Mouse (Mus musculus) gastrocnemius, postnatal 36 days (tissue): ENCODE results near the gene Vil1. TPM values are rescaled to one million over a fixed set of nuclear protein-coding genes. Genes with fewer than 3 reads are reported as not detected.

Source experiments
- DNase-seq, 2 experiments: peaks; one replicate each; pipeline ENCODE4 v3.0.0; 2022
- intact Hi-C: fragments of 180-260 bp; cut with DNase I; formaldehyde crosslinking; loops from one replicate; pipeline ENCODE4 v1.15.1; 2025
- total RNA-seq, 2 experiments: library from RNA; stranded (reverse); gene quantifications; 2 replicates each; pipeline ENCODE4 v1.2.3; 2021

Gene Vil1
- total RNA-seq, 2 experiments from 2014 or later = not detected

DNA sequence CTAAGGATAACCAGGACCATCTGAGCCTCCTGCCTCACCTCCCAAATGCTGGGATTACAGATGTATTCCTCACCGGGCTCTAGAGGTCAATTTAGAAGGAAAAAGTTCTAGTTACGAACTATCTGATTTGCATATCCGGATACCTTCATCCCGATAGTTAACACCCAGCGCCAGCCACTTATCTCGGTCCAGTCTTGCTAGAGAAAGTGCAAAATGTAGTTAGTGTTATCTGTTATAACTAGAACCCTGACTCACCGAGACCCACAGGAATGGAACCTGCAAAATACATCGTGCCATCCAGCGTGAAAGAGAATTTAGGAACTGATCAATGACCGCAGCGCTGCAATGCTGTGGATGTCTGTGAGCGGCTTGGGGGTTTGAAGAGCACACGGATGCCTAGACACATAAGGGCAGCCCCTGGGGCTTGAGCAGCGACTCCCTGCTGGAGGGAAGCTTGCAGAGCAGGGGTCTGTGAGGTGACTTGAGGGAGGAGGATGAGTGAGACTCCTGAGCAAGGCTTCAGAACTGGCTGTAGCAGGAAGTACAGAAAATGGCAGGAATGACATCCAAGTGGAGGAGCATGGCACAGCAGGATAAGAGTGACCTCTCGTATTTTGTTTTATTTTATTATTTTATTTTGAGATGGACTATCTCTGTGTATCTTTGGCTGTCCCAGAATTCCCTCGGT, 8.0 kb upstream of the Vil1 start:
- DNase-seq = no peak
- intact Hi-C loops = loop anchor here (5.0 kb wide), 1 partner anchor 36 kb away; no protein-coding TSS in a partner anchor

DNA sequence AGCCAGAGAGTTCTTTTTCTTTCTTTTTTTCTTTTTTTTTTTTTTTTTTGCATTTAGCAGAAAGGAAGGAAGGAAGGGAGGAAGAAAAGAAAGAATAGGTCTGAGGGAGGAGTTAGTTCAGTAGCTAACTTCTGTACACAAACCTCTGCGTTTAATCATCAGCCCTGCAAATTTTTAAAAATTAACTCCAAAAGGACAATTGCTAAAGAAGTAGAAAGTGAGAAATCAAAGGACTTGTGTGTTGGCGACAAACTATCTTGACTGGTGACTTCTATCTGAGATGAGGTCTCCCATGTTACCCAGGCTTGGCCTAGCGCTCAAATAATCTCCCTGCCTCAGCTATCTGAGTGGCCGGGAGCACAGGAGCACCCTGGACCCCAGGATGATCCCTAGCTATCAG, 5.0 kb upstream of the Vil1 start:
- no peak for DNase-seq
- intact Hi-C loops = loop anchor here (5.0 kb wide), 1 partner anchor 33 kb away; no protein-coding TSS in a partner anchor

GRCm38 (mm10) chr1:74411753-74412325, 2.7 kb downstream of the Vil1 start:
- intact Hi-C loops = no loop called here
- DNase-seq = no peak

DNA sequence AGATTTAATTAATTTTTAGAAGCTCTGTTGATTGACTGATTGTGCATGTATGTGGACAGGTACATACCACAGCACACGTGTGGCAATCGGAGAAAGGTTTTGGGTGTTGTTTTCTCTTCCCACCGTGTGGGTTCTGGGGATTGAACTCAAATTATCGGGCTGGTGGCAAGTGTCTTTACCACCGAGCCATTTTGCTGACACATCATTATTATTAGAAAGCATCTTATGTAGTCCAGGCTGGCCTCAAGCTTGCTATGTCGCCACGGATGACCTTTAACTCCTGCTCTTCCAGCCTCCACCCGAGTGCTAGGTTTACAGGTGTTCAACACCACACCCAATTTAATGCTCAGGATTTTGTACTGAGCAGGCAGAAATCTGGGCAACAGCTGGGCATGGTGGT, 3.5 kb downstream of the Vil1 start:
- intact Hi-C loops = no loop called here
- no peak for DNase-seq

- DNase-seq = no peak
Measured at GRCm38 (mm10) chr1:74415143-74415542, 6.0 kb downstream of the Vil1 start.

DNA sequence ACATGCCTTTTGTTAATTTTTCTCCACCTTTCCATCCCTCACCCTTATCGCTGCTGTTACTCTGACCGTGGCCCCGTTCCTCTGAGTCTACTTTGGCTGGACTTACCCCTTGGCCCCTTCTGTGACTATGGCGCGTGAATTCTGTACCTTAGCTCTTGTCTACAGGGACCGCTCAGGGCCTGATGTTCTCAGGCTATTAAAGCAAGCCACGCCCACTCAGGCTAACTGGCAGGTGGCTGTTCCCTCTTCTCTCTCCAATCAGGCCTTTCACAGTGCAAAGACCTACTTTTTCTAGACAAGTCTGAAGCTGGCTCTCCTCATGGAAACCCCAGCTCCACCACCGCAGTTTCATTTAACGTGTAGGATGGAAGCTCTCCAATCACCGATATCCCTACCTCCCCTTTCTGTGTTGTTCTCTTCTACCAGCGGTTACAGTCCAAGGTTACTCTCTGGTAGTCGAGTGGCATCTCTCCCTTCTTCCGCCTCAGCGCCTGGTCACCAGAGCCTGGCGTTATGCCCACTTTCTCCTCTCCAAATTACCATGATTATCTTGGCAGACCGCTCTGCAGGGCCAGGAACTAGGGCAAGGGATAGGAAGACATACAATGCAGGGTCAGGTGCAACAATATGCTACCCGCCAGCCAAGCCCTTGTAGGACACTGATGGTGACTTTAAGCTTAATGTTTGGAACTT, 9.7 kb downstream of the Vil1 start:
- no peak for DNase-seq
- intact Hi-C loops = no loop called here

More at GRCm38 (mm10) chr1:74415143-74415542, 6.0 kb downstream of the Vil1 start:
- intact Hi-C loops = no loop called here

- no peak for DNase-seq
- intact Hi-C loops = no loop called here
Measured at GRCm38 (mm10) chr1:74419440-74419794, 10.2 kb downstream of the Vil1 start.

- intact Hi-C loops = no loop called here
Measured at GRCm38 (mm10) chr1:74423147-74423546, 14.0 kb downstream of the Vil1 start.

DNA sequence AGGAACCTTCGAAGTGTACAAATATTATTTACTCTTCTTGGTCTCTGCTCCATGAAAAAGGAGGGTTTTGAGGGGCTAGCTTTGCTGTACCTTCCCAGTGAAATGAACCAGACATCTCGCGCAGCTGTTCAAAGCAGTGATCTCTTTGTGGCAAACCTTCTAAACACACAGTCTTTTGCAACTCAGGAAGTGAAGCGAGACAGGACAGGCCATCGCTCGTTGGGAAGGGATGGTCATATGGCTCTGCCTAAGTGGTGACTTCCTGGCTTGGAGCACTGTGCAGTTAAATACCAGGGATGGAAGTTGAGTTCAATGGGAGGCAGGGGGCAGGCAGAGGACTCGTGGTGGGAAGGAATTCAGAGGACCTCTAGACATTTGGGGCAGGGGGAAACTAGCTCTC, 16.7 kb downstream of the Vil1 start:
- intact Hi-C loops = no loop called here
- no peak for DNase-seq

More at GRCm38 (mm10) chr1:74423147-74423546, 14.0 kb downstream of the Vil1 start:
- DNase-seq = no peak

DNA sequence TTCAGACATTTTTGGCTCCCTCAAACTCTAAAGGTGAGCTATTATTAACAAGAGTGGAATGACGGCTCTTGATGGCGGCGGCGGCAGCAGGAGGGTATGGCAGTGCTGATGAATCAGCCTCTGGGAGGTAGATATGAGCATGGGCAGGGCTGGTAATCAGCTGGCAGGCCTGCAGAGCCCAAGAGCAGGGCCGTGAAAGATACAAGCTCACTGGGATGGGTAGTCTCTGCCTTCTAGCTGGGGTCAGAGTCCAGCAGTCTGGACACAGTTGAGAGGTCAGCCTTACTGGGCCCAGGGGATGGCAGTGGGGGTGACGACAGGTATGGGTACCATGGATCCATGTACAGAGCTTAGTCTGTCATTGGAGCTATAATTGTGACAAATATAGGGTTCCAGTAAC, 24.0 kb downstream of the Vil1 start:
- intact Hi-C loops = no loop called here
- no peak for DNase-seq

DNA sequence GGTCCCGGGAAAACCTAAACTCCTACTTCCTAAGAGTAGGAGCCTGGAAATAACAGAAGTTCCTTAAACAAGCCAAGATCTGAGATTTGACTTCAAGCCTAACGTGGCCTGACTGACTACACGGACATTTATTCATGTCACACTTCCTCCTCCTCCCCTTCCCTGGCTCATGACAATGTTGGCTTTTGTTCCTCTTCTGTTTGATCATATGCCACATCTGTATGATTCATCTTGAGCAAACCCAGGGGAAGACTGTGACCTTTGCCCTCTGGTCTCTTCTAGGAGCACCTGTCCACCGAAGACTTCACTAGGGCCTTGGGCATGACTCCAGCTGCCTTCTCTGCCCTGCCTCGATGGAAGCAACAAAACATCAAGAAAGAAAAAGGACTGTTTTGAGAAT, 25.4 kb downstream of the Vil1 start:
- no peak for DNase-seq
- intact Hi-C loops = no loop called here

DNA sequence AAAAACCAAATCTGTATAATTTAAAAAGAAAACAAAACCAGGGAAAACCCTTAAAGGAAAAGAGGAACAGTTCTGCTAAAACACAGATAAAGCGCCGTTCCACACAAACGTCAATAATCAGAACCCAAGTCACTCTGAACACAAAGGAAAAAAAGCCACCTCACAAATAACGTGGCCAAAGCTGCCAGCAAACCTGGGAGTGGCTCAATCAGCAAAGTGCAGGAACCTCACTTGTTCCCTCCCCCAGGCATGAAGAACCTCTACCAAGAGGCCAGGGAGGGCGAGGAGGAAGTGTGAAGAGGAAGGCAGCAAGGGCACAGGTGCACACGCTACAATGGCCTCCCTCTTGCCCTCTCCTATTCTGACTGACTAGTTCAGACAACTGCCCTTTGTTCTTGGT, 26.4 kb downstream of the Vil1 start:
- intact Hi-C loops = loop anchor here (5.0 kb wide), 1 partner anchor 33 kb away; no protein-coding TSS in a partner anchor
- no peak for DNase-seq

DNA sequence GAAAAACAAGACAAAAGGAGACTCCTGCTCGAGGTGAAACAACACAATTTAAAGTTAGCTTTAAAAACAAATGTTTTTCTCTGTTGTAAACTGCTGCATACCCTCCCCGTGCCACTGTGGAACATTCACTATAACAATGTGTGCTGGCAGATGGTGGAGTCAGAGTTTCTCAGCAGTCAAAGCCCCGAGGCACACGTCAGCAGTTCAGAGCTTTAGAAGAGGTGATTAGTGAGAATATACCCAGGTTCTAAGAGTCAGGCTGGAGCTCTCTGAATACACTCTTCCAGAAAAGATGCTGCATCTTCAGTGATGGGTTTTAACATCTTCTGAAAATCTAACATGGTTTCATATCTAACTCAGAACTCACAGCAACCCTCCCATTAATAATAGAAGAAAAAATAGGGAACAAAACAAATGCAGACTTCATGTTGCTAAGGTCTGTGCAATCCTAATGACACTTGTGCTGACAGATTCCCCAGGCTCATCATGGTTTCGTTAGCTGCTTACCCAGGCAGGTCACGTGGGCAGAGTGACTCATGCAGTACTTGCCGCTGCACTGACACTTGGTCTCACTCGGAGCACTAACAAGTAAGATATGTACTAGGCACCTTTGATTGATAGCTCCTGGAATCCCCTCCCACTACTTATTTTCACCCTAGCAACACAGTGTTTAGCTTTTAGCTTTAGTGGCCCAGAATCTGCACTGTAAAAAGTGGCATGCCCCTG, 28.7 kb downstream of the Vil1 start:
- intact Hi-C loops = loop anchor here (5.0 kb wide), 1 partner anchor 36 kb away; no protein-coding TSS in a partner anchor

GRCm38 (mm10) chr1:74439166-74439876, 30.1 kb downstream of the Vil1 start:
- no peak for DNase-seq
- intact Hi-C loops = loop anchor here (5.0 kb wide), 1 partner anchor 37 kb away; no protein-coding TSS in a partner anchor

More for the DNA sequence above, 28.7 kb downstream of the Vil1 start:
- DNase-seq = no peak

DNA sequence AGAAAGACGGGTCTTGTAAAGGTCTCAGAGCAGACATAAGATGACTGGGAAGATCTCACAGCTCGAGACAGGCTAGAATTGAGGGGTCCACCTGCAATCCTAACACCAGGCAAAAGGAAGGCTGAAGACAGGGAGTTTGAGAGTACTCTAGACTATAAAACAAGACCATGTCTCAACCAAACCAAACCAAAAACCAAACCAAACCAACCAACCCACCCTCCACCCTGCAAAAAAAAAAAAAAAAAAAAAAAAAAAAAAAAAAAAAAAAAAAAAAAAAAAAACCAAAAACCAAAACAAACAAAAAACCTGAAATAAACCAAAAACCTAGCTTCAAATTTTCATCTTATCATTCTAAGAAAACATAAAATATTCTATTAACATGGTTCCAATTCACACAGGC, 35.4 kb downstream of the Vil1 start:
- intact Hi-C loops = no loop called here
- DNase-seq = no peak

GRCm38 (mm10) chr1:74452611-74453045, 43.5 kb downstream of the Vil1 start:
- no peak for DNase-seq

DNA sequence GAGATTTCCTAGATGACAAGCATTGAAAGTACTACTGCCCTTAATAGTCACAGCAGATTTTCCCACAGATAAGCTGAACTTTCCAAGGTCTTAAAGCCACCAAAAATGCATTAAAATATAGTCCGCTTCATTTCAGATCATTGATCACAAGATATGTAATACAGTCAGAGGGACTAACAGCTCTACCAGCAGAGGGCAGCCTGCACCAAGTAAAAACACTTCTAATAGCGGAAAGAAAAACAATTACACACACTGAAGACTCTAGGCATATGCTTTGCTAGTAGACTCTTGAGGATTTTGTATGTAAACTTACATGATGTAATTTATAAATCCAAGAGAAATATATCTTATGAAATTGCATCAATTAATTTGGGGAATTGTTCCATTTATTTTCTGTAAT, 51.1 kb downstream of the Vil1 start:
- peak in 1 of 2 experiments; percentile 15 for DNase-seq
- intact Hi-C loops = loop anchor here (5.0 kb wide), 1 partner anchor 302 kb away; no protein-coding TSS in a partner anchor

More at GRCm38 (mm10) chr1:74452611-74453045, 43.5 kb downstream of the Vil1 start:
- intact Hi-C loops = loop anchor here (1.0 to 10.0 kb wide), 3 partner anchors 140 to 247 kb away; partner anchors contain the start of genes Aamp and Pnkd
